In the genomic region with DNA sequence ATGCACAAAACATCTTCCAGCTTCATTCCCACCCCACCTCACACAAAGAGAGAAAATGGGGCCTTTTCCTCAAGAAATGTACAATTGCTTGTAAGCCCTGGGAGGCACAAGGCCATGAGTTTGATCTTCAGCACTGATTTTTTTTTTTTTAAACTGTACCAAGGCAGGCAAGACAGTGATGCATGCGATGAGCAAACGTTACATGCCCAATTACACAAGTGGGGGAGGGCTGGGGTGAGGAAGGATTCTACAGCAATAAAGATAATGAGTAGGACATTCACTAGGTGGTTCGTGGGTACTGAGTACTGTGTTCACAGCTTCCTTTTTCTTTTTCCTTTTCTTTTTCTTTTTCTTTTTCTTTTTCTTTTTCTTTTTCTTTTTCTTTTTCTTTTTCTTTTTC, we compare ENCODE assay signal across 12 mouse cellular contexts.
"Had no signal": no experiment of that assay in that cellular context is flagged by ENCODE, and none has a peak within 500 bp of the region (broad histone marks: within the 10 kb centered on the region; RNA-seq: fewer than 3 reads in every experiment).

No protein-coding gene starts in this region.

- ATAC-seq: midbrain, embryonic 13.5 days; midbrain, embryonic 16.5 days had no signal

- DNase-seq: kidney, adult 9 months; kidney, postnatal 25 days; layer of hippocampus, adult 9-11 months; liver, embryonic 13.5 days; lung, adult 2 months; lung, postnatal 14 days; lung, postnatal 4 days; retina, postnatal 1 day; thymus, adult 2 months; thymus, postnatal 14 days had no signal
